Mouse (Mus musculus): ENCODE measurements around the gene Ate1.

DNA sequence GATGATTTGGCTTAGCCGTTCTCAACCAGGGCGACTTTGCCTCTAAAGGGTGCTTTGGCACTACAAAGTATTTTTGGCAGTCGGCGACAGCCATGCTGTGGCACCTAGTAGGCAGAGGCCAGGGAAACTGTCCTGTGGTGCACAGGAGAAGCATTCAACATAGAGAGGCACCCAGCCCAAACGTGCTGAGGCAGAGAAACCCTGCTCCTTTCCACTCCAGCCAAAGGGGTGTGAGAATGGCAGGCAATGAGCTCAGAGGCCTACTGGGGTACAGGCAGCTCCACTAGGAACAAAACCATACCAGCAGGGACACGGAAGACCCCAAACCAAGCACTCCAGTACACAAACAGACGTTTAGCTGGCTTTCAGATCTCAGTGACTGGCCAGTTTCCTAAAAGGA is 20.0 kb upstream of the Ate1 start:
- no peak for TF ChIP-seq POLR2A (IDR thresholded peaks at IDR 0.05; ENCODE audit: borderline replicate concordance, extremely low read depth, insufficient read depth, insufficient read length, poor library complexity, severe bottlenecking)
- TF ChIP-seq CTCF (IDR thresholded peaks at IDR 0.05; ENCODE audit: borderline replicate concordance, extremely low read depth, insufficient read depth, insufficient read length) = no peak

Data from brain, embryonic 14.5 days (tissue).